Mouse (Mus musculus): Measurements from ENCODE around the gene Ptprt. TPM values are rescaled to one million over a fixed set of nuclear protein-coding genes. Genes with fewer than 3 reads are reported as not detected.

Gene Ptprt
- total RNA-seq, 2 experiments from 2014 or later = not detected

DNA sequence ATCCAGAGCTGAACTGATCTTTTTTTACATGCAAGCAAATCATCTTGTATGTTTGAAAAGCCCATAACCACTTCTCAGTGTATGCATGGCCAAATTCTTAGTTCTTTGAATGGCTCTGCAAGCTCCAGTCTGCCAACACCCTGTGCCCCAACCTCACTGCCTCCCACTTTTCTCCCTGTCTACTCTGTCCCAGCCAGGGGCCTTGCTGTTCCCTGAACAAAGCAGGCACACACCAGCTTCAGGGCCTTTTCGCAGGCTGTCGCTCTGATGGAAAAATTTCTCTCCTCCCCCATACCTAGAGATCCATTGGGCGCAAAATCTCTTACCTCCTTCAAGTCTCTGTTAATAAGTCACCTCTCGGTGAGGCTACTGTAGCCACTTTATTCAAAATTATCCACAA lies 610.7 kb downstream of the Ptprt start:
- ATAC-seq (replicated peaks; ENCODE audit: poor library complexity, severe bottlenecking) = no peak

- no peak for ATAC-seq (replicated peaks; ENCODE audit: poor library complexity, severe bottlenecking)
Measured at GRCm38 (mm10) chr2:162035615-162036014, 625.3 kb downstream of the Ptprt start.

- ATAC-seq (replicated peaks; ENCODE audit: poor library complexity, severe bottlenecking) = no peak
Measured at GRCm38 (mm10) chr2:162031636-162032035, 629.3 kb downstream of the Ptprt start.

- no peak for ATAC-seq (replicated peaks; ENCODE audit: poor library complexity, severe bottlenecking)
Measured at GRCm38 (mm10) chr2:162001016-162001415, 659.9 kb downstream of the Ptprt start.

DNA sequence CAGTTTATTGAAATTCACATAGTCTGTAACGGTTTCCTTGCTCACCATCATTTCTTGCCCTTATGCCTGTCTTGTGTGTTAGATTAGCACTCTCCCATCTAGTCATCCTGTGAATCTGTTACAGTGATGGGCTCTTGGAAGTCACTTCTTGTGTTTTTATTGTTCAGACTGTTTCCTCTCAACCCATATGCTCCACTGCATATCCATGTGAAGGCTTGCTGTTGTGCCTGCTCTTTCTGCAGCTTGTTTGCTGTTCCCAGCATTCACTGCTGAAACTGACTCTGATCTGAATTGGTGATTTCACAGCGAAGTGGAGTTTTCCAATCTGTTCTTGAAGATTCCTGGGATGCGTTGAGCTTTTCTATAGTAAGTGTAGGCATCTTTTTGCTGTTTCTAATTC lies 678.6 kb downstream of the Ptprt start:
- no peak for ATAC-seq (replicated peaks; ENCODE audit: poor library complexity, severe bottlenecking)

DNA sequence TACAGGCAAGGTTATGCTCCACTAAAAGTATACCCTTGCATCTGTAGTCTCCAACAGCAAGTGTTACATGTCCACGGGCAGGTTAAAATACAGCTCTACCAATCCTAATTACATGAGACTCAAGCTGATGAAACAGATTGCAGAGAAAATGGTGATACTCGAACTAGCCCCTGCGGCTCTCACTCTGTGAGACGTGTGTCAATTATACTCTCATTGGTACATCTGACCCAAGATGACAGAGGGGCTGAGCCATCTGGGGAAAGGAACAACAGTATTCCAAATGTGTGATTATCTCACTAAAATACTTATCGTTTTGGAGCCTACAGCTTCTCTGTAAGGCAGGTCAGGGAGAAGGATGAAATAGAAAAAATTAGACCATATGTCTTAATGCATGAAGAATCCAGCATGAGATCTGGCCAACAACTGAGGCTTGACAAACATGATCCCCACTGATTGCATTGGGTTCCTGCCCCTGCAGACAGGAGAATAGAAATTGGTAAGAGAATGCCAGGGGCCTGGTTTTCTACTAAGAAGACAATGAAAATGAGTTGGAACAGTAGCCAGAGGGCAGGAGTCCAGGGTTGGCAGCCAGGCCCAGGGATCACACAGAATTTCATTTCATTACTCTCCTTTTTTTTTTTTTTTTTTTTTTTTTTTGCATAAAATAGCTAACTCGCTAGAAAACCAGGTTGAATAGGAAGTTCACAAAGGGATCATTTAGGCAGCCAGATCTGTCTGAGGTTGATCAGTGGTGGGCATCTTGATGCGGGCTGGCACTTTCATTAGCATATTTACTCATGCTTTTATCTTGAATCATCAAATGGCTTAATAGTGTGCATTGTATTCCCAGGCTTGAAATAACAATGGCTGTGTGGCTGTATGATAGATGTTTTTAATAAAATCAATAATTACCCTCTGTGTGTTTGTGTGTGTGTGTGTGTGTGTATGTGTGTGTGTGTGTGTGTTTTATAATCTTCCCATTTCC lies 699.5 kb downstream of the Ptprt start:
- ATAC-seq (replicated peaks; ENCODE audit: poor library complexity, severe bottlenecking) = no peak

DNA sequence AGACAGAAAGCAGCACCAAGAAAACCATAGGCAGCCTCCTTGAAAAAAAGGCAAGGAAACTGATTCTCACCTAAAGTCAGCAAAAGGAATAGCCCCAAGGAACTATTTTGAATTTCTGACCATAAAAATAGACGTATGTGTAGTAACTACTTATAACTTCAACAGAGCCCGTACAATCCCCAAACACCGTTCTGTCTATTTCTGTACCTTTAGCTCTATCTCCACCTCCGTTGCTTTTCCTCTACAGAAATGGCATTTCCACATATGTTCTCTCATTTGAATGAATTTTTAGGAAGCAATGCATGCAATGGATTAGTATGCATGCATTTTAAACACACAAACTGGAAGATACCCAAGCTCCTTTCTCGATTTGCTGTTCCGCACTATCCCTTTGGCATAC lies 715.5 kb downstream of the Ptprt start:
- ATAC-seq (replicated peaks; ENCODE audit: poor library complexity, severe bottlenecking) = no peak

- ATAC-seq (replicated peaks; ENCODE audit: poor library complexity, severe bottlenecking) = no peak
Measured at GRCm38 (mm10) chr2:161944689-161945088, 716.3 kb downstream of the Ptprt start.

DNA sequence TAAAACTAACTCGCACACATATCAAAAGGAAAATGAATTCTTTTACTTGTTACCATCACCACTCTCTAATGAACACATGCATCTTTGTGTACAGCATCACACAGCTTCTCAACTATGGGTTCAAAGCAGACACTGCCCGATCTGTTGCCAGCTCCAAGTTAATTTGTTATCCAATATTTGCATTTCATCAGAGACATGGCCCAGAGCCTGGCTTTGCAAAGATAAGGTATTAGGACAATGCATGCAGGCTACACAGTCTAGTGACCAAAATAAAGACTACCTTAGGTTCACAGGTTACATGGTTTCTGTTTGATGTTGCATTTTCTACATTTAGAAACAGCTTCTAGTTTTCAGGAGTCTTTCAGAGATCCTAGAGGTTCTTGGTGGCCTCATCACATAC lies 719.0 kb downstream of the Ptprt start:
- ATAC-seq (replicated peaks; ENCODE audit: poor library complexity, severe bottlenecking) = no peak

GRCm38 (mm10) chr2:161907214-161907613 lies 753.7 kb downstream of the Ptprt start:
- ATAC-seq (replicated peaks; ENCODE audit: poor library complexity, severe bottlenecking) = no peak

DNA sequence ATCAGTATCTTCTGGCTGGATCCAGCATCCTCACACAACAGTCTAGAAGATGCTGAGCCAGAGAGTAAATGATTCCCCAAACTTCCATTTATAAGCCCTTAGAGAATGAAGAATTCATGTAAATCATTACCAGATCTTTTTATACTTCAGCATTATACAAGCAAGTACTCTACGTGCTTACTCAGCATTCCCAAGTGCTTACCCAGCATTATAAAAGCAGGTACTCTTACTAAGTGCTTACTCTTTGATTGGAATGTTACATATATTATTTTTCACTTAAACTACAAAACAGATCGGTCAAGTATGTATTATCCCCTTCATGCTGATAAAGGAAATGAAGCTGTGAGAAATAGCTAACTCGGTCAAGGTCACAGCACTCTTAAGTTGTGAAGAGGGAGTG lies 758.8 kb downstream of the Ptprt start:
- no peak for ATAC-seq (replicated peaks; ENCODE audit: poor library complexity, severe bottlenecking)

- no peak for ATAC-seq (replicated peaks; ENCODE audit: poor library complexity, severe bottlenecking)
Measured at GRCm38 (mm10) chr2:161884446-161884845, 776.5 kb downstream of the Ptprt start.

DNA sequence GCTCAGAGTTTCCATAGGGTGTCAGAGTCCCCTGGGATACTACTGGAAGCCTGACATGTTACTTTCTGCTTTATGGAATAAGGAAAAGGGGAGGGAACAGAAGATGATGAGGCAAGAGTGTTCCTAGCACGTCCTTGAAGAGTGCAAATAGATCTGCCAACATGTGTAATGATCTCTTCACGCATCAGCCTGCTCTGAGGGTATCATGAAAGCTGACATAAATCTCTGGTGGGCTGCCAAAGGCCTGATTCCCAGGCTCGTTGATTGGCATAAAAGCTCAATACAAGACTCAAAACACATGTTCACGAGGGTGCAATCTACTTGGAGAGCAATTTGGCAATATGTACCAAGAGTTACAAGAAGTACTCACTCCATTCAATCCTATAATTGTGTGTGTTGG lies 778.4 kb downstream of the Ptprt start:
- ATAC-seq (replicated peaks; ENCODE audit: poor library complexity, severe bottlenecking) = no peak

- ATAC-seq (replicated peaks; ENCODE audit: poor library complexity, severe bottlenecking) = no peak
Measured at GRCm38 (mm10) chr2:161880941-161881340, 780.0 kb downstream of the Ptprt start.

DNA sequence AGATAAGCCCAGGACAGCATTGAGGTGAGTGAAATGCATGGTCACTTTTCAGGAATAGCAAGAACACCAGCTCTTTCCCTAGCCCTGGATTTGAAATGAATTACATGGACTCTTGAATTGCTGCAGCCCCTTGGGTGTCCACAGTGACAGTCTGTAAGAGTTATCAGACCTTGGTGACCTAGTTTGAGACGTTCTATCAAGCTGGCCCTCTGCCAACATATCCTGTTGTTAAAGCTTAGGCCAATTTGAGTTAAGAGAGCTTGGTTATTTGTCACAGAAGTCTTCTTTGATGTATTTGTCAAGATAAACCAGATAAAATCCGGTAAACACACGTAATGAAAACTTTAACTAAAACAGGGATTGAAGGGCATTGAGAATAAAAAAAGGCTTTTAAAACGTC lies 795.7 kb downstream of the Ptprt start:
- ATAC-seq (replicated peaks; ENCODE audit: poor library complexity, severe bottlenecking) = no peak

GRCm38 (mm10) chr2:161858813-161859212 lies 802.1 kb downstream of the Ptprt start:
- ATAC-seq (replicated peaks; ENCODE audit: poor library complexity, severe bottlenecking) = no peak

GRCm38 (mm10) chr2:161858361-161858760 lies 802.6 kb downstream of the Ptprt start:
- ATAC-seq (replicated peaks; ENCODE audit: poor library complexity, severe bottlenecking) = no peak

GRCm38 (mm10) chr2:161835001-161835400 lies 825.9 kb downstream of the Ptprt start:
- ATAC-seq (replicated peaks; ENCODE audit: poor library complexity, severe bottlenecking) = no peak

DNA sequence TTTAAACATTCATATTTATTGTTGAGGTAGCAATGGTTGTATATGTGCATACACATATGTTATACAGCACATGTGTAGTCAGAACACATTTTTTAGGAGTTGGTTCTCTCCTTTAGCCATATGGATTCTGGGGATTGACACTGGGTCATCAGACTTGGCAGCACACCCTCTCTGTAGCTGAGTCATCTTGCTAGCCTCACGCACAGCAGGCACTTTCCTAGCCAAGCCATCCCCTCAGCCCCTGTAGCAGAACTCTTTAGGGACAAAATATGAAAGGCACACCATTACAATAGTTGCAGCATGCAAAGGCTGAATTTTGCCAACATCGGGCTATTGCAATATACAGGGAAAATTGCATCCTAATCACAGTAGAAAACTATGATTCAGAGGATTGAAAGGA lies 827.1 kb downstream of the Ptprt start:
- no peak for ATAC-seq (replicated peaks; ENCODE audit: poor library complexity, severe bottlenecking)

GRCm38 (mm10) chr2:161813326-161813725 lies 847.6 kb downstream of the Ptprt start:
- no peak for ATAC-seq (replicated peaks; ENCODE audit: poor library complexity, severe bottlenecking)

GRCm38 (mm10) chr2:161808086-161808801 lies 852.7 kb downstream of the Ptprt start:
- no peak for ATAC-seq (replicated peaks; ENCODE audit: poor library complexity, severe bottlenecking)
